25 mouse cellular contexts compared by ENCODE assay signal in the genomic region with DNA sequence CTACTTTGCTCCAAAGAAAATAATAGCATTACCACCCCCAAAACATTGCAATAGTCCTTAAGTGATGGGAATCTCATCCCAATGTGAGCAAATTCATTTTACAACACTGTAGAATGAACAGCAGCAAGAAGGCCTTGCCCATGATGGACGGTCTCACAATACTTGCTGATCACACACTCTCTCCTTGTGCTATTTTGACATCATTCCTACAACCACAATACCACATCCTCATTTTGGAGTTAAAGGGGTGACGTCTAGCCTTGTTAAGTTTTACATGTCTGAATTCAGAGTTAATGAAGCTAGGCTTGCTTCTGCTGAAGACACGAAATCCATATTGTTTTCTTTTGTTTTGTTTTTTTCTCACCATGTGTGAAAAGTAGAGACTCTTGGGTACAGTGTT.
"Had no signal": no experiment of that assay in that cellular context is flagged by ENCODE, and none has a peak within 500 bp of the region (broad histone marks: within the 10 kb centered on the region; RNA-seq: fewer than 3 reads in every experiment).

No protein-coding gene starts in this region.

- H3K4me3 ChIP-seq: heart, embryonic 10.5 days; heart, embryonic 12.5 days; hindbrain, embryonic 10.5 days; hindbrain, embryonic 12.5 days; intestine, embryonic 15.5 days; left cerebral cortex, adult 2 months; limb, embryonic 10.5 days; limb, embryonic 12.5 days; liver, embryonic 12.5 days had no signal

- H3K4me2 ChIP-seq: heart, embryonic 12.5 days; hindbrain, embryonic 12.5 days; hindbrain, embryonic 14.5 days; intestine, embryonic 15.5 days; limb, embryonic 12.5 days; liver, embryonic 12.5 days had no signal

- ATAC-seq: hindbrain, embryonic 16.5 days; inflammation-experienced regulatory T-cells, adult 6 months; intestine, embryonic 15.5 days; intestine, postnatal 0 days; liver, embryonic 12.5 days had no signal

- H3K9me3 ChIP-seq: heart, embryonic 10.5 days; intestine, embryonic 15.5 days; limb, embryonic 10.5 days; liver, embryonic 12.5 days had no signal

- H3K36me3 ChIP-seq: heart, embryonic 10.5 days; heart, embryonic 12.5 days; hindbrain, embryonic 10.5 days; hindbrain, embryonic 12.5 days; intestine, embryonic 15.5 days; limb, embryonic 10.5 days; limb, embryonic 12.5 days; liver, embryonic 12.5 days had no signal

- H3K9ac ChIP-seq: heart, embryonic 12.5 days; hindbrain, embryonic 12.5 days; hindbrain, embryonic 14.5 days; intestine, embryonic 15.5 days; limb, embryonic 12.5 days; liver, embryonic 12.5 days; liver, embryonic 14.5 days had no signal

- H3K27ac ChIP-seq: heart, embryonic 10.5 days; hindbrain, embryonic 10.5 days; hindbrain, embryonic 12.5 days; hindbrain, embryonic 14.5 days; intestine, embryonic 15.5 days; left cerebral cortex, adult 2 months; limb, embryonic 10.5 days; limb, embryonic 12.5 days; liver, embryonic 12.5 days; liver, embryonic 14.5 days had no signal

- H3K27me3 ChIP-seq: heart, embryonic 12.5 days; hindbrain, embryonic 12.5 days; intestine, embryonic 15.5 days; limb, embryonic 12.5 days; liver, embryonic 12.5 days had no signal

- DNase-seq: gastrocnemius, postnatal 14 days; gastrocnemius, postnatal 36 days; heart, adult 18-20 months; heart, postnatal 10 days; heart, postnatal 4 days; kidney, adult 18-20 months; kidney, adult 8-10 months; kidney, postnatal 14 days; kidney, postnatal 36 days; layer of hippocampus, adult 9-11 months; liver had no signal

- H3K4me1 ChIP-seq: heart, embryonic 10.5 days; heart, embryonic 12.5 days; hindbrain, embryonic 10.5 days; hindbrain, embryonic 12.5 days; intestine, embryonic 15.5 days; limb, embryonic 10.5 days; limb, embryonic 12.5 days; liver, embryonic 12.5 days had no signal
